12 mouse cellular contexts compared by ENCODE assay signal in genomic region chr10:70426373-70426772, GRCm38 (mm10). TPM values are rescaled to one million over a fixed set of nuclear protein-coding genes. Genes with fewer than 3 reads are reported as not detected.
A peak's percentile ranks its signal among the peaks of the same experiment; 100 is the strongest.
DNase-seq lines count a peak whose midpoint lies in the region; ATAC-seq and TF ChIP-seq lines count a peak whose summit lies in the region.
"Had no signal": no experiment of that assay in that cellular context is flagged by ENCODE, and none has a peak within 500 bp of the region (broad histone marks: within the 10 kb centered on the region; RNA-seq: fewer than 3 reads in every experiment).

No protein-coding gene starts in this region.

- no peak overlapping the region for H3K9ac ChIP-seq in hindbrain, embryonic 12.5 days
- no peak overlapping the region for H3K9ac ChIP-seq in ES-Bruce4 (ENCODE audit: low read depth, poor library complexity, severe bottlenecking)
- H3K9ac ChIP-seq in embryonic facial prominence, embryonic 15.5 days: no peak overlapping the region
- no peak overlapping the region for H3K9ac ChIP-seq in limb, embryonic 14.5 days (ENCODE audit: low read depth, low read length, severe bottlenecking)
- H3K9ac ChIP-seq: limb, embryonic 12.5 days; lung, embryonic 15.5 days had no signal

- no peak for ATAC-seq in hindbrain, embryonic 12.5 days (ENCODE audit: low FRiP score)
- peak; percentile 75 for ATAC-seq in embryonic facial prominence, embryonic 15.5 days (ENCODE audit: insufficient number of reproducible peaks, low FRiP score, low TSS enrichment, low read depth)
- peak; percentile 65 for ATAC-seq in limb, embryonic 14.5 days (ENCODE audit: low FRiP score, low read depth)
- no peak for ATAC-seq in frontal cortex, adult (ENCODE audit: low TSS enrichment)
- ATAC-seq: intestine, embryonic 16.5 days had no signal

- WGBS in hindbrain, embryonic 10.5 days: 71% methylated on average over 3 of the region's 3 CpGs
- 39% methylated on average over 3 of the region's 3 CpGs for WGBS in hindbrain, embryonic 12.5 days
- 24% methylated on average over 3 of the region's 3 CpGs for WGBS in embryonic facial prominence, embryonic 15.5 days
- WGBS in limb, embryonic 14.5 days: 52% methylated on average over 3 of the region's 3 CpGs
- 83% methylated on average over 3 of the region's 3 CpGs for WGBS in thymus, adult 2 months

- H3K27ac ChIP-seq in hindbrain, embryonic 10.5 days: 0 out of 2 replicates have a peak overlapping the region, but pooled peaks have one; percentile 29
- H3K27ac ChIP-seq in hindbrain, embryonic 12.5 days: no peak overlapping the region
- peak overlapping the region; percentile 33; the same call in 1 of the 2 replicates for H3K27ac ChIP-seq in ES-Bruce4 (ENCODE audit: insufficient read depth, low read length)
- H3K27ac ChIP-seq in embryonic facial prominence, embryonic 15.5 days (replicated peaks): no peak overlapping the region
- H3K27ac ChIP-seq in limb, embryonic 14.5 days (replicated peaks; ENCODE audit: low read depth, low read length): no peak overlapping the region
- no peak overlapping the region for H3K27ac ChIP-seq in thymus, adult 2 months (ENCODE audit: control insufficient read depth, insufficient read depth, low read length)
- H3K27ac ChIP-seq: forebrain, embryonic 10.5 days; limb, embryonic 12.5 days; lung, embryonic 15.5 days had no signal

- H3K36me3 ChIP-seq in hindbrain, embryonic 10.5 days: no peaks in the 10 kb centered on the region
- no peaks in the 10 kb centered on the region for H3K36me3 ChIP-seq in hindbrain, embryonic 12.5 days
- H3K36me3 ChIP-seq in ES-Bruce4 (ENCODE audit: control insufficient read depth, insufficient read depth, low read length, poor library complexity, severe bottlenecking): no peaks in the 10 kb centered on the region
- no peaks in the 10 kb centered on the region for H3K36me3 ChIP-seq in embryonic facial prominence, embryonic 15.5 days
- no peaks in the 10 kb centered on the region for H3K36me3 ChIP-seq in limb, embryonic 14.5 days (ENCODE audit: control insufficient read depth, insufficient read depth, low read length)
- no peaks in the 10 kb centered on the region for H3K36me3 ChIP-seq in thymus, adult 2 months (ENCODE audit: control insufficient read depth, insufficient read depth, low read length)
- H3K36me3 ChIP-seq: forebrain, embryonic 10.5 days; limb, embryonic 12.5 days; lung, embryonic 15.5 days had no signal

- H3K4me1 ChIP-seq in hindbrain, embryonic 10.5 days (replicated peaks): no peaks in the 10 kb centered on the region
- H3K4me1 ChIP-seq in hindbrain, embryonic 12.5 days: peaks cover 5% of the 10 kb centered on the region; the same call in 1 of the 2 replicates
- no peaks in the 10 kb centered on the region for H3K4me1 ChIP-seq in ES-Bruce4 (ENCODE audit: control insufficient read depth, insufficient read depth, low read length)
- H3K4me1 ChIP-seq in embryonic facial prominence, embryonic 15.5 days: 0 out of 2 replicates have a peak, but pooled peaks cover 9% of the 10 kb centered on the region
- no peaks in the 10 kb centered on the region for H3K4me1 ChIP-seq in limb, embryonic 14.5 days (ENCODE audit: control insufficient read depth, insufficient read depth, low read length)
- no peaks in the 10 kb centered on the region for H3K4me1 ChIP-seq in thymus, adult 2 months (replicated peaks; ENCODE audit: control insufficient read depth, insufficient read depth, low read length)
- H3K4me1 ChIP-seq: forebrain, embryonic 10.5 days; limb, embryonic 12.5 days; lung, embryonic 15.5 days had no signal

- TF ChIP-seq POLR2A in ES-Bruce4 (IDR thresholded peaks at IDR 0.05; ENCODE audit: insufficient read depth, low read length): no peak
- TF ChIP-seq POLR2A in limb, embryonic 14.5 days (IDR thresholded peaks at IDR 0.05; ENCODE audit: borderline replicate concordance, extremely low read depth, insufficient read depth, insufficient read length): no peak
- no peak for TF ChIP-seq POLR2A in thymus, adult 2 months (IDR thresholded peaks at IDR 0.05; ENCODE audit: control insufficient read depth, extremely low read depth, insufficient read depth, low read length, poor library complexity)

- no peaks in the 10 kb centered on the region for H3K9me3 ChIP-seq in hindbrain, embryonic 10.5 days
- H3K9me3 ChIP-seq in hindbrain, embryonic 12.5 days (replicated peaks): no peaks in the 10 kb centered on the region
- no peaks in the 10 kb centered on the region for H3K9me3 ChIP-seq in ES-Bruce4 (replicated peaks; ENCODE audit: control insufficient read depth, insufficient read depth, low read length, poor library complexity, severe bottlenecking)
- H3K9me3 ChIP-seq in embryonic facial prominence, embryonic 15.5 days (replicated peaks): no peaks in the 10 kb centered on the region
- no peaks in the 10 kb centered on the region for H3K9me3 ChIP-seq in limb, embryonic 14.5 days (ENCODE audit: control insufficient read depth, low read length)
- H3K9me3 ChIP-seq: forebrain, embryonic 10.5 days; limb, embryonic 12.5 days; lung, embryonic 15.5 days had no signal

- H3K4me2 ChIP-seq in hindbrain, embryonic 12.5 days (replicated peaks): no peak overlapping the region
- no peak overlapping the region for H3K4me2 ChIP-seq in embryonic facial prominence, embryonic 15.5 days (replicated peaks)
- H3K4me2 ChIP-seq in limb, embryonic 14.5 days (replicated peaks; ENCODE audit: low read depth, low read length, severe bottlenecking): no peak overlapping the region
- H3K4me2 ChIP-seq: limb, embryonic 12.5 days; lung, embryonic 15.5 days had no signal

- H3K4me3 ChIP-seq in hindbrain, embryonic 10.5 days: no peak overlapping the region
- no peak overlapping the region for H3K4me3 ChIP-seq in hindbrain, embryonic 12.5 days
- H3K4me3 ChIP-seq in ES-Bruce4 (ENCODE audit: low read depth, low read length): no peak overlapping the region
- no peak overlapping the region for H3K4me3 ChIP-seq in embryonic facial prominence, embryonic 15.5 days (replicated peaks)
- no peak overlapping the region for H3K4me3 ChIP-seq in limb, embryonic 14.5 days (replicated peaks; ENCODE audit: low read length)
- no peak overlapping the region for H3K4me3 ChIP-seq in thymus, adult 2 months (ENCODE audit: control insufficient read depth, insufficient read depth, low read length)
- H3K4me3 ChIP-seq: forebrain, embryonic 10.5 days; limb, embryonic 12.5 days; lung, embryonic 15.5 days had no signal

- H3K27me3 ChIP-seq in hindbrain, embryonic 10.5 days (ENCODE audit: insufficient read depth, poor library complexity, severe bottlenecking): no peaks in the 10 kb centered on the region
- H3K27me3 ChIP-seq in hindbrain, embryonic 12.5 days: no peaks in the 10 kb centered on the region
- H3K27me3 ChIP-seq in ES-Bruce4 (ENCODE audit: control insufficient read depth, insufficient read depth, low read length, poor library complexity, severe bottlenecking): no peaks in the 10 kb centered on the region
- no peaks in the 10 kb centered on the region for H3K27me3 ChIP-seq in embryonic facial prominence, embryonic 15.5 days
- H3K27me3 ChIP-seq in limb, embryonic 14.5 days (ENCODE audit: control insufficient read depth, insufficient read depth, low read length): no peaks in the 10 kb centered on the region
- no peaks in the 10 kb centered on the region for H3K27me3 ChIP-seq in thymus, adult 2 months (ENCODE audit: control insufficient read depth, insufficient read depth, low read length)
- H3K27me3 ChIP-seq: limb, embryonic 12.5 days; lung, embryonic 15.5 days had no signal

- no peak for TF ChIP-seq CTCF in ES-Bruce4 (IDR thresholded peaks at IDR 0.05; ENCODE audit: low read depth, low read length)
- no peak for TF ChIP-seq CTCF in thymus, adult 2 months (IDR thresholded peaks at IDR 0.05; ENCODE audit: borderline replicate concordance, control insufficient read depth, extremely low read depth, insufficient read depth, low read length, poor library complexity)

- no peak for TF ChIP-seq EP300 in ES-Bruce4 (IDR thresholded peaks at IDR 0.05; ENCODE audit: insufficient read depth, low read depth, low read length)

- no peak for DNase-seq in hindbrain, embryonic 10.5 days (ENCODE audit: low spot score)
- DNase-seq in limb, embryonic 14.5 days (ENCODE audit: low spot score): peak; percentile 67
- DNase-seq in thymus, adult 2 months: no peak
- DNase-seq in lung, postnatal 36 days: no peak

RNA-seq across cellular contexts. Expression of gene Fam13c, which starts 13.9 kb away (rescaled TPM):
- 9.6 and 13.7 TPM in 2 replicates for polyA plus RNA-seq in hindbrain, embryonic 10.5 days (2016; fragmentation: Nextera tagmentation; extraction: Ambion mirVana)
- 22.1 and 23.7 TPM in 2 replicates for polyA plus RNA-seq in hindbrain, embryonic 12.5 days (2016; fragmentation: Nextera tagmentation; extraction: Ambion mirVana)
- polyA plus RNA-seq in ES-Bruce4 (2011; ENCODE audit: insufficient read depth, insufficient read length, low read depth, missing spikeins): 22.4 and 22.6 TPM in 2 replicates
- 13.1 and 13.6 TPM in 2 replicates for polyA plus RNA-seq in embryonic facial prominence, embryonic 15.5 days (2015; fragmentation: Nextera tagmentation; extraction: Ambion mirVana)
- polyA plus RNA-seq in limb, embryonic 14.5 days (2012; rRNA removed): 5.6 and 6.1 TPM in 2 replicates
- 11.0 and 11.9 TPM in 2 replicates for polyA plus RNA-seq in limb, embryonic 14.5 days (2014; fragmentation: Nextera tagmentation; extraction: Ambion mirVana)
- polyA plus RNA-seq in thymus, adult 2 months (2012; rRNA removed): 0.42 and 0.69 TPM in 2 replicates

Comparison
In these comparisons a context has a peak if more than half of its experiments do, and no peak if none do; other contexts are left out.
1. H3K27ac ChIP-seq: peak in hindbrain, embryonic 10.5 days (single experiment) and ES-Bruce4 (single experiment); none in hindbrain, embryonic 12.5 days (single experiment), embryonic facial prominence, embryonic 15.5 days (single experiment), limb, embryonic 14.5 days (single experiment) and thymus, adult 2 months (single experiment).
2. ATAC-seq: peak in embryonic facial prominence, embryonic 15.5 days (single experiment) and limb, embryonic 14.5 days (single experiment); none in hindbrain, embryonic 12.5 days (single experiment) and frontal cortex, adult (single experiment).